ENCODE assay signal across 8 mouse cellular contexts in the genomic region with DNA sequence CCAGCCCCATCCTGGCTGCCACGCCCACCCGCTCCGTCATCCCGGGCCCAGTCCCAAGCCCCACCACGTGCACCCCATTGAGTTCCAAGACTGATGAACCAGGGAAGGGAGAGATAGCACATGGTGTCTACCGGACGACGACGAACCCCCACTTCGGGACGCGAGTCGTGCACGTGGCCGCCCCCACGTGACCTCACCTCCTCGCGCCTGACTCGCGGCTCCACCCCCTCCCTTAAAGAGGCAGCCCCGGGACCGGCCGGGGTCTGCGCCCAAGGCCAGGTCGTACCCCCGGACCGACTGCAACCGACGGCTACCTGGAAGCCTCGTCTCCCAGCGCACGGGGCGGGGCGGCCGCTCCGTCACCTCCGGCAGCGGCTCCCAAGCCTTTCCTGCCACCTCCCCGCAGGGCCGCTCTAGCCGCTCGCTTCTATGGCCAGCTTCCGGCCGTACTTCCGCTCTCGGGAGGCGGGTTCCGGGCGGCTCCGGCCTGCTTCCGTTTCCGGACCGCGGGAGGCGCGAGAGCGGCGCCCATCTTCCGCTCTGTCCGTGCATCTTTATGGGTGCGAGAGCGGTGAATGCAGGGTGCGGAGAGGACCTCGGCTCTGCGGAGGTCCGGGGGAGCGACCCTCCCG. TPM values are rescaled to one million over a fixed set of nuclear protein-coding genes. Genes with fewer than 3 reads are reported as not detected.
DNase-seq lines count a peak whose midpoint lies in the region; ATAC-seq and TF ChIP-seq lines count a peak whose summit lies in the region.

A gene (minus strand): TSS at position 451 of the 632 bp plus-strand sequence.

- WGBS in hindbrain, postnatal 0 days, result under 1% methylated on average over 67 of the region's 68 CpGs

- TF ChIP-seq CTCF in gastrocnemius, adult 2 months (IDR thresholded peaks at IDR 0.05), result no peak; the same call in 1 of the 2 replicates
- TF ChIP-seq CTCF in hindbrain, postnatal 0 days (IDR thresholded peaks at IDR 0.05; ENCODE audit: low read depth), result 0 out of 2 replicates have a peak, but pooled peaks have one; percentile 18
- no peak; the same call in 1 of the 2 replicates for TF ChIP-seq CTCF in left cerebral cortex, adult 2 months (IDR thresholded peaks at IDR 0.05)

- peak within 1 kb of the TSS; percentile 94 for H3K27ac ChIP-seq in gastrocnemius, adult 2 months
- peak within 1 kb of the TSS; percentile 91 for H3K27ac ChIP-seq in hindbrain, postnatal 0 days
- peak within 1 kb of the TSS; percentile 93 for H3K27ac ChIP-seq in left cerebral cortex, adult 2 months

- intact Hi-C loops in gastrocnemius, adult 2 months (cut with DNase I), result loop anchor here (1.0 to 10.0 kb wide), 6 partner anchors 35 to 136 kb away; a partner anchor contains a TSS
- intact Hi-C loops in left cerebral cortex, adult 2 months (cut with DNase I), result loop anchor here (1.0 to 2.0 kb wide), 4 partner anchors 34 to 253 kb away; a partner anchor contains a TSS

- no peaks in the 10 kb centered on the region for H3K27me3 ChIP-seq in hindbrain, postnatal 0 days (ENCODE audit: insufficient read depth, low read length)

- peak within 1 kb of the TSS; percentile 88 for H3K4me2 ChIP-seq in hindbrain, postnatal 0 days (ENCODE audit: low read depth, low read length)

- DNase-seq in WW6 (ENCODE audit: low read depth, low spot score), result peak; percentile 93
- peak; percentile 88 to 95 for DNase-seq in cerebellum, postnatal 4 days (ENCODE audit: low spot score in 2 of 2)
- peak; percentile 98 for DNase-seq in gastrocnemius, adult 2 months
- DNase-seq in hindbrain, postnatal 0 days (ENCODE audit: low spot score), result peak; percentile 97
- DNase-seq in left cerebral cortex, adult 2 months (ENCODE audit: extremely low spot score in 1 of 2, low spot score in 2 of 2), result peak; percentile 95 to 98
- DNase-seq in right cerebral cortex, adult 2 months (ENCODE audit: low spot score in 2 of 2), result peak; percentile 95 to 96
- DNase-seq in urinary bladder, postnatal 14 days (ENCODE audit: low spot score), result peak; percentile 97

- H3K4me3 ChIP-seq in gastrocnemius, adult 2 months, result peak within 1 kb of the TSS; percentile 92
- peak within 1 kb of the TSS; percentile 59 for H3K4me3 ChIP-seq in hindbrain, postnatal 0 days (ENCODE audit: low read length)
- H3K4me3 ChIP-seq in left cerebral cortex, adult 2 months, result peak within 1 kb of the TSS; percentile 90

- no peaks in the 10 kb centered on the region for H3K9me3 ChIP-seq in hindbrain, postnatal 0 days (ENCODE audit: low read length)

- peak; percentile 95 for ATAC-seq in hindbrain, postnatal 0 days
- peak; percentile 94 for ATAC-seq in megakaryocyte, adult 5-6 weeks (ENCODE audit: poor library complexity, severe bottlenecking)

- H3K4me1 ChIP-seq in hindbrain, postnatal 0 days (ENCODE audit: insufficient read depth, low read length), result peaks cover 12% of the 10 kb centered on the region

- peak within 1 kb of the TSS; percentile 84 for H3K9ac ChIP-seq in hindbrain, postnatal 0 days (replicated peaks; ENCODE audit: low read length)

- H3K36me3 ChIP-seq in hindbrain, postnatal 0 days (ENCODE audit: insufficient read depth, low read length), result peaks cover 12% of the 10 kb centered on the region

RNA-seq across cellular contexts. Expression of the gene that starts here (rescaled TPM):
- total RNA-seq in gastrocnemius, adult 2 months (2021), result 100 to 1,000 TPM; 108 to 115 TPM
- 113 and 146 TPM in 2 replicates for total RNA-seq in hindbrain, postnatal 0 days (2014; rRNA removed)
- 97.1 and 101 TPM in 2 replicates for polyA plus RNA-seq in hindbrain, postnatal 0 days (2015; fragmentation: Nextera tagmentation; extraction: Ambion mirVana)
- 100 to 1,000 TPM; 148 to 156 TPM for total RNA-seq in left cerebral cortex, adult 2 months (2021)
- 35.4 and 37.2 TPM in 2 replicates for total RNA-seq in megakaryocyte, adult 5-6 weeks (2015)
- 19.4 and 25.7 TPM in 2 replicates for total RNA-seq in megakaryocyte, adult 5-6 weeks (2017)

Comparison
In these comparisons a context has a peak if more than half of its experiments do, and no peak if none do; other contexts are left out.
1. Peak in every context shown above with its lines: DNase-seq, ATAC-seq, H3K4me3 ChIP-seq and H3K27ac ChIP-seq.